Mouse (Mus musculus): Measurements from ENCODE around the gene Plce1. TPM values are rescaled to one million over a fixed set of nuclear protein-coding genes. Genes with fewer than 3 reads are reported as not detected.

The Plce1 gene
- polyA plus RNA-seq (2015; fragmentation: Nextera tagmentation; extraction: Ambion mirVana): 0.60 and 0.77 TPM in 2 replicates

DNA sequence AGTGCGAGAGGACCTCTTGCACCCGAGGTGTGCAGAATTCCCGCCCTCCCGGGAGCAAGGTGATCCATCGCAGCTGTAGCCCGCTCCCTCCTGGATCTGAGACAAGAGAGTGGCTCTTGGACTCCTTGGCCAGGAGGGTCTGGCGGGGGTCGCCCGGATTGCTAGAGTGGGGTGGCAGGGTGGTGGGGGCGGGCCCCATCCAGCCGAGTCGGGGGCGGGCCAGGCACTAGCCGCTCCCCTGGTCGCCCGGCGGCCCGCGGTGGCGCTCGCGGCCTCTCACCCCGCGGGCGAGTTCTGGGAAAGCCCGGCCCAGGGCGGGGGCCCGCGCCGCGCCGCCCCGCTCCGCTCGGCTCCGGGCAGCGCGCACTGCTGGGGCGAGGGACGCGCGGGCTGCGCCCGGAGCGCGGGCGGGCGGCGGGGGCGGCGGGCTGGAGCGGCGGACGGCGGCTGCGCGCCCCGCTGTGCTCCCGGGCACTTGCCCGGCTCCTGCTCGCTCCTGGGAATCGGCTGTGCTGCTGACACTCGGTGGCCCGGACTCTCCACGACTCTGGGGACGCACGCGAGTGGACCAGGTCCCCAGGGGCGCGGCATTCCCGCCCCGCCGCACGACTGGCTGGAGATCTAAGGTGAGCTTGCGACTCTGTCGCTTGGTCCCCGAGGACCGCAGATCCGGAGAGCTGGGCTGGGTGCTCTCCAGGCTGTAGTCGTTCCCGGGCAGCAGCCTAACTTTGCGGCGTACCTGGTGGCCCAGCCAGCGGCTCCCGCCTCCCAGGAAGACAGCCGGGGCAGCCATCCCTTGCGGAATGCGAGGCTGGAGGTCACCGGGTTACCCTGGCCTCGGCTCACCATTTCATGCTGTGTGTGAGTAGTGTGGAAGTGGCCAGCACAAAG, at the start of gene Plce1:
Gene Plce1, plus strand, starts transcription at position 379 of the 891 bp plus-strand sequence.
- DNase-seq: peak; percentile 55
- 3% methylated on average over 59 of the region's 90 CpGs for WGBS (ENCODE audit: insufficient replicate concordance)
- H3K4me1 ChIP-seq (ENCODE audit: insufficient read depth): no peaks in the 10 kb centered on the region
- H3K9me3 ChIP-seq (ENCODE audit: low read length): no peaks in the 10 kb centered on the region
- H3K4me2 ChIP-seq (ENCODE audit: low read depth, low read length): peak within 1 kb of the TSS; percentile 68
- TF ChIP-seq EP300 (IDR thresholded peaks at IDR 0.05; ENCODE audit: low read depth): no peak
- no peak for TF ChIP-seq CTCF (IDR thresholded peaks at IDR 0.05; ENCODE audit: low read depth)
- peak within 1 kb of the TSS; percentile 51 for H3K9ac ChIP-seq (replicated peaks)
- peaks cover 42% of the 10 kb centered on the region for H3K27me3 ChIP-seq (ENCODE audit: insufficient read depth, low read length)
- no peaks in the 10 kb centered on the region for H3K36me3 ChIP-seq (replicated peaks; ENCODE audit: insufficient read depth, low read length)
- peak; percentile 93 for ATAC-seq
- H3K4me3 ChIP-seq (ENCODE audit: low read depth, low read length): peak within 1 kb of the TSS; percentile 52
- H3K27ac ChIP-seq (ENCODE audit: low read depth): peak within 1 kb of the TSS; percentile 66

DNA sequence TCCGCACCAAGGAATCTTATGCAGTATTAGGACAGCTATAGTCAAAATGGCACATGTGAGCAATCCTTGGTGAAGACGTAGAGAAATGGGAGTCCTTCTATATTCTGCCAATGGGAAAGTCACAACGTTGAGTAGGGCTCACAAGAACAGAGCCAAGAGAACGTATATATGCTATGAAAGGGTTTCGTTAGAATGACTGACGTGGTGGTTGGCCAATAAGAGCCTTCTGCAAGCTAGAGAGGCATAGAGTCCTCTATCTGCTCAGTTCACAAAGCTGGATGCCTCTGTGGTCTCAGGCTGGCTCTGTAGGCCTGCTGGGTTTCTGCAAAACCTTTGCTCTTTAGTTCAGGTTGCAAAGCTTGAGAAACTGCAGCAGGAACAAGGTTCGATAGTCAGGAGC, 49.6 kb upstream of the Plce1 start:
- WGBS (ENCODE audit: insufficient replicate concordance): 82% methylated on average over 7 of the region's 7 CpGs
- no peak overlapping the region for H3K9ac ChIP-seq (replicated peaks)
- H3K4me3 ChIP-seq (ENCODE audit: low read depth, low read length): no peak overlapping the region
- no peak for DNase-seq
- no peaks in the 10 kb centered on the region for H3K27me3 ChIP-seq (ENCODE audit: insufficient read depth, low read length)
- no peaks in the 10 kb centered on the region for H3K36me3 ChIP-seq (replicated peaks; ENCODE audit: insufficient read depth, low read length)
- no peak overlapping the region for H3K4me2 ChIP-seq (ENCODE audit: low read depth, low read length)
- no peak overlapping the region for H3K27ac ChIP-seq (ENCODE audit: low read depth)
- H3K4me1 ChIP-seq (ENCODE audit: insufficient read depth): no peaks in the 10 kb centered on the region
- TF ChIP-seq CTCF (IDR thresholded peaks at IDR 0.05; ENCODE audit: low read depth) (no peak), EP300 (IDR thresholded peaks at IDR 0.05; ENCODE audit: low read depth) (no peak)
- H3K9me3 ChIP-seq (ENCODE audit: low read length): no peaks in the 10 kb centered on the region
- ATAC-seq: no peak

DNA sequence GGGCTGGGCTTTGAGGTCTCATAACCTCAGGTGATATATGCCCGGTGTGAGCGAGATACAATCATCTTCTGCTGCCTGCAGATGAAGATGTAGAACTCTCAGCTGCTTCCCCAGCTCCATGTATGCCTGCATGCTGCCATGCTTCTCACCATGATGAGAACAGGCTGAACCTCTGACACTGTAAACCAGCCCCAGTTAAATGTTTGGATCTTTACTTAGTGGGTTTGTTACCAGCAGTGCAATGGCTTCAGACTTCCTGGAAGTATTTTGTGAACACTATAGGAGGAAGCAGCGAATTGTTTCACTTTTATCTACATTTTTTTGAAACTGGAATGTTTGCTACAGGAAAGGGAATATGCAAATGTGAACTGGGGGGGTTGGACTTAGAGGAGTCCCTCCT, 48.9 kb upstream of the Plce1 start:
- Histone ChIP-seq H3K4me1 (ENCODE audit: insufficient read depth) (no peaks in the 10 kb centered on the region), H3K27me3 (ENCODE audit: insufficient read depth, low read length) (no peaks in the 10 kb centered on the region), H3K4me3 (ENCODE audit: low read depth, low read length) (no peak overlapping the region), H3K4me2 (ENCODE audit: low read depth, low read length) (no peak overlapping the region), H3K9me3 (ENCODE audit: low read length) (no peaks in the 10 kb centered on the region), H3K9ac (replicated peaks) (no peak overlapping the region), H3K27ac (ENCODE audit: low read depth) (no peak overlapping the region), H3K36me3 (replicated peaks; ENCODE audit: insufficient read depth, low read length) (no peaks in the 10 kb centered on the region)
- 62% methylated on average over 3 of the region's 3 CpGs for WGBS (ENCODE audit: insufficient replicate concordance)
- no peak for DNase-seq
- TF ChIP-seq CTCF (IDR thresholded peaks at IDR 0.05; ENCODE audit: low read depth): no peak
- TF ChIP-seq EP300 (IDR thresholded peaks at IDR 0.05; ENCODE audit: low read depth): no peak
- no peak for ATAC-seq

DNA sequence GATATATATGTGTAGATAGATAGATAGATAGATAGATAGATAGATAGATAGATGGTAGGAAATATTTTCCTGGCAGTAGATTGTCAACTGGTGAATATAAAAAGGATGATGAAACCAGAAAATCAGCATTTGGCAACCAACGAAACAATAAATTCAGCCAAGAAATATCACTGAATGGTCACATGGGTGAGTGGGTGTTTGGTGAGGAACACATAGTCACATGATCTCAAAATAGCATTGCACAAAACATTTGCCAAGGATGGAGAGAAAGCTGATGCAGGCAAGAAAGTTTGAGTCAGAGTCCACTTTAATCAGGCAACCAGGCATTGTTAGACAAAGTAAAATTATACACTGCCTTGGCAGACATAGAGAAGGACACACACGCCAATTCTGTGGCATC, 47.5 kb upstream of the Plce1 start:
- Histone ChIP-seq H3K4me1 (ENCODE audit: insufficient read depth) (no peaks in the 10 kb centered on the region), H3K36me3 (replicated peaks; ENCODE audit: insufficient read depth, low read length) (no peaks in the 10 kb centered on the region), H3K4me2 (ENCODE audit: low read depth, low read length) (no peak overlapping the region), H3K27ac (ENCODE audit: low read depth) (no peak overlapping the region), H3K27me3 (ENCODE audit: insufficient read depth, low read length) (no peaks in the 10 kb centered on the region), H3K9ac (replicated peaks) (no peak overlapping the region), H3K9me3 (ENCODE audit: low read length) (no peaks in the 10 kb centered on the region), H3K4me3 (ENCODE audit: low read depth, low read length) (no peak overlapping the region)
- WGBS (ENCODE audit: insufficient replicate concordance): 83% methylated on average over 2 of the region's 2 CpGs
- DNase-seq (no peak), ATAC-seq (no peak)
- no peak for TF ChIP-seq EP300 (IDR thresholded peaks at IDR 0.05; ENCODE audit: low read depth)
- no peak for TF ChIP-seq CTCF (IDR thresholded peaks at IDR 0.05; ENCODE audit: low read depth)

DNA sequence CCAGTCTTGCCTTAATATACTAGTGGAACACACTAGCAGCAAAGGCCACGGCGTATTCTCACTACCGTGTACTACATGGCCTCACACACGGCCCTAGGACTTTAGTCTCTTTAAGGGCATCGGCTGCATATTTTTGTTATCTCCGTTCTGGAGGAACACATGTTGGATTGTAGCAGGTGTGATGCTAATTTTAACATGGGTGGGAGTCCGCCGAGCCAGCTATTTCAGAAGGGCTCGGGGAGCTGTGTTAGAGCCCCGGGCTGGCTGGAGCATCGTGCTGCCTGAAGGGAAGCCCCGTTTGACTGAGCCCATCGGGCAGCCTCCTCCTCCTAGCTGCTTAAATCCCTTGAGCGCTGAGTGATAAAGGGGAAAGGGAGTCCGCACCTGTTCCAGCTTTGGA, 45.7 kb upstream of the Plce1 start:
- Histone ChIP-seq H3K4me1 (ENCODE audit: insufficient read depth) (no peaks in the 10 kb centered on the region), H3K27ac (ENCODE audit: low read depth) (no peak overlapping the region), H3K9ac (replicated peaks) (no peak overlapping the region), H3K36me3 (replicated peaks; ENCODE audit: insufficient read depth, low read length) (no peaks in the 10 kb centered on the region), H3K9me3 (ENCODE audit: low read length) (no peaks in the 10 kb centered on the region), H3K4me3 (ENCODE audit: low read depth, low read length) (no peak overlapping the region), H3K4me2 (ENCODE audit: low read depth, low read length) (no peak overlapping the region), H3K27me3 (ENCODE audit: insufficient read depth, low read length) (no peaks in the 10 kb centered on the region)
- TF ChIP-seq CTCF (IDR thresholded peaks at IDR 0.05; ENCODE audit: low read depth) (no peak), EP300 (IDR thresholded peaks at IDR 0.05; ENCODE audit: low read depth) (no peak)
- ATAC-seq (no peak), DNase-seq (no peak)
- WGBS (ENCODE audit: insufficient replicate concordance): 82% methylated on average over 15 of the region's 15 CpGs

DNA sequence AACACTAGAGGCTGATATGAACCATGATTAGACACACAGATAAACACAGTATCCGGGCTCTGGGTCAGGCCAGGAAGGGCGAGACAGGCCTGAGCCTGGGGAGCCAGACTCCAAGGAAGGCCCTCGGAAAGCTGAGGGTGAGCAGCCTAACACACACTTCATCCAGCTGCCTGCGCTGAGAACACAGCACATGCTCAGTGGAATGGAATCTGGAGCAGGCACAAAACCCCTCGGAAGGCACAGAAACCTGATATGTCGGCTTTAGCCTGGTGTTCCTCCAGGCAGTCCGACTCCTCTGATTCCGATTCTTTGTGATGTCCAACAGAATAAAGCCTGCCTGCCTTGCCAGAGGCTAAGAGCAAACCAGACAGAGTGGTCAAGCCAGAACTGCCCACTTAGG, 39.0 kb upstream of the Plce1 start:
- H3K4me3 ChIP-seq (ENCODE audit: low read depth, low read length): no peak overlapping the region
- no peaks in the 10 kb centered on the region for H3K36me3 ChIP-seq (replicated peaks; ENCODE audit: insufficient read depth, low read length)
- no peaks in the 10 kb centered on the region for H3K4me1 ChIP-seq (ENCODE audit: insufficient read depth)
- no peaks in the 10 kb centered on the region for H3K27me3 ChIP-seq (ENCODE audit: insufficient read depth, low read length)
- H3K9ac ChIP-seq (replicated peaks): no peak overlapping the region
- no peaks in the 10 kb centered on the region for H3K9me3 ChIP-seq (ENCODE audit: low read length)
- TF ChIP-seq EP300 (IDR thresholded peaks at IDR 0.05; ENCODE audit: low read depth) (no peak), CTCF (IDR thresholded peaks at IDR 0.05; ENCODE audit: low read depth) (no peak)
- DNase-seq (no peak), ATAC-seq (no peak)
- no peak overlapping the region for H3K27ac ChIP-seq (ENCODE audit: low read depth)
- H3K4me2 ChIP-seq (ENCODE audit: low read depth, low read length): no peak overlapping the region
- WGBS (ENCODE audit: insufficient replicate concordance): 80% methylated on average over 8 of the region's 8 CpGs
